In the genomic region with DNA sequence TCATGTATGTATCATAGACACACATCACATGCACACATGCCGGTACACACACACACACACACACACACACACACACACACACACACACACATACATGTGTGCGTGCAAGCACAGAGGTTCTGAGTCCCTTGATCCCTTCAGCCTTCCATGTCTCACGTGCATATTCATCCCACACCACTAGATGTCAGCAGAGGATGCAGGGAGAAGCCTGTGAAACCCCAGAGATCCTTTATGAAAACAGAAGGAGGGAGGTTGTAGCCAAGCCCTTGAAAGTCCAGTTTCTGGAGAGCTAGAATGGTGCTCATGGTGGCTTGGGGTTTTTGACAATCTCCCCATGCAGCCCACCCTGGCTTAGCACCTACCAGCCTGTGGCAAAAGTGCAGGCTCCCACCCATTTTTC, we compare ENCODE assay signal across 8 mouse cellular contexts.
A peak's percentile ranks its signal among the peaks of the same experiment; 100 is the strongest.
DNase-seq lines count a peak whose midpoint lies in the region; ATAC-seq lines count a peak whose summit lies in the region.
"Not testable (repeated sequence)": the region's sequence is repeated elsewhere in the genome, so short reads cannot be mapped to it uniquely, and the experiment has no call there.

No protein-coding gene starts in this region.

- H3K36me3 ChIP-seq in hindbrain, embryonic 14.5 days (replicated peaks; ENCODE audit: control insufficient read depth, insufficient read depth) = not testable (repeated sequence)

- H3K4me2 ChIP-seq in hindbrain, embryonic 14.5 days (replicated peaks) = not testable (repeated sequence)

- not testable (repeated sequence) for H3K27me3 ChIP-seq in hindbrain, embryonic 14.5 days (ENCODE audit: control insufficient read depth, insufficient read depth, low read length)

- DNase-seq in NIH3T3 (ENCODE audit: low read depth) = peak; percentile 47
- peak; percentile 75 for DNase-seq in cerebellum, adult 9-11 months
- DNase-seq in frontal cortex, postnatal 10 days (ENCODE audit: low spot score in 2 of 2) = peak; percentile 50 to 74
- DNase-seq in hindbrain, embryonic 14.5 days (ENCODE audit: low spot score) = peak; percentile 52
- DNase-seq in layer of hippocampus, postnatal 10 days (ENCODE audit: low spot score in 2 of 2) = peak; percentile 86 to 90
- peak; percentile 89 for DNase-seq in lung, postnatal 36 days
- DNase-seq in retina, postnatal 1 day = peak; percentile 64
- DNase-seq in urinary bladder, adult 18-20 months (ENCODE audit: low spot score in 2 of 2) = peak; percentile 53 to 56

- H3K4me1 ChIP-seq in hindbrain, embryonic 14.5 days (replicated peaks; ENCODE audit: control insufficient read depth, insufficient read depth, low read length) = not testable (repeated sequence)

- not testable (repeated sequence) for H3K9me3 ChIP-seq in hindbrain, embryonic 14.5 days (ENCODE audit: control insufficient read depth, low read length)

- H3K9ac ChIP-seq in hindbrain, embryonic 14.5 days = not testable (repeated sequence)

- not testable (repeated sequence) for H3K4me3 ChIP-seq in hindbrain, embryonic 14.5 days (replicated peaks; ENCODE audit: low read length)

- WGBS in hindbrain, embryonic 14.5 days = 27% methylated on average over 3 of the region's 3 CpGs

- not testable (repeated sequence) for H3K27ac ChIP-seq in hindbrain, embryonic 14.5 days

- peak; percentile 48; the same call in 1 of the 2 replicates for ATAC-seq in hindbrain, embryonic 14.5 days (ENCODE audit: low FRiP score)
